Mouse (Mus musculus) gastrocnemius, postnatal 10 days (tissue): ENCODE measurements around the gene Pdcl3. TPM values are rescaled to one million over a fixed set of nuclear protein-coding genes. Genes with fewer than 3 reads are reported as not detected.

Source experiments
- DNase-seq: peaks from one replicate; pipeline ENCODE4 v3.0.0; 2021; ENCODE audit warnings: mixed read lengths
- long read RNA-seq, 2 experiments: library from polyadenylated mRNA; stranded (forward); transcript quantifications; one replicate each; pipeline ENCODE4 v2.0.0; 2021
- total RNA-seq, 2 experiments: library from RNA; stranded (reverse); gene quantifications; 2 replicates each; pipeline ENCODE4 v1.2.3; 2021

Gene Pdcl3
- total RNA-seq = 10 to 100 TPM; 88.6 to 89.5 TPM
- long read RNA-seq, experiment 1, transcript Pdcl3-201 (6 exons, 3,914 nt) = major isoform, 57 of 62 reads
- long read RNA-seq, experiment 1, partial matches to known transcripts = 1 of 62 reads
- long read RNA-seq, experiment 1, other reads (novel, unspliced or antisense) = 4 of 62 reads
- long read RNA-seq, experiment 2, transcript Pdcl3-201 (6 exons, 3,914 nt) = major isoform, 80 of 83 reads
- long read RNA-seq, experiment 2, partial matches to known transcripts = 0 of 83 reads
- long read RNA-seq, experiment 2, other reads (novel, unspliced or antisense) = 3 of 83 reads

DNA sequence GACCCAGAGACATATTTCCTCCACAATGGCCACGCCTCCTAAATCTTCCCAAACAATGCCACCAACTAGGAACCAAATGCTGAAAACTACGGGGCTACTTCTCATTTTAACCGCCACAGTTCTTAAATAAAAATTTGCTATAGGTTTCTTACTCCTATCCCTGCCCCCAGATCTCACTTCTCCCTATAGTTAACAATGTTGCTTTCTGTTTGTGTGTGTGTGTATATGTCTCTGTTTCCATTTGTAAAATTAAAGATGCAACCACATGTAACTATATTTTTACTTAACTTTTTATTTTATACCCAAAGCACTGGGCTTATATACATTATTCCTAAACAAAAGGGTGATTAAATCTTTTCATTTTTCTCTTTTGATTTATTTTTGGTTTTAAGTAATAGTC, at the start of gene Pdcl3:
Gene Pdcl3, plus strand, starts transcription at position 301 of the 400 bp plus-strand sequence.
- DNase-seq = no peak

- DNase-seq = peak; percentile 20
Measured at GRCm38 (mm10) chr1:38936780-38937179, 48.6 kb upstream of the Pdcl3 start.

DNA sequence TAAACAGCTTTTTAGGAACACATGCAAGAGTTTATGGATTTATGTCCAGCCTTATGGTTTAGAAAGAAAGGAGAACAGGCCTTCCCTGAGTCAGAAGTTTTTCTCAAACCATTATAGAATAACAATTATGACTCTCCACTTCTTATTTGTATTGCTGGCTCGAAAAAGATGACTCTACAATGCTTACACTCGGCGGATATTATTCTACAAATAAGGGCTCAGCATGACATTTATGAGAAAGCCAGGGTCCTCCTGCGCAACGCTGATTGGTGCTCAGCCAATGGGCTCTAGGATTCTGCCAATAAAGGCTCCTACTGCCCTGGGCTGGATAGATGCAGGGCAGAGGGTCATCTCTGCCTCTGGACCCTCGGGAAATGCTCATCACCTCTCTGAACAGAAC, 46.6 kb upstream of the Pdcl3 start, which contains the start of gene Nms:
Gene Nms, plus strand, starts transcription at position 301 of the 400 bp plus-strand sequence.
- DNase-seq = no peak

DNA sequence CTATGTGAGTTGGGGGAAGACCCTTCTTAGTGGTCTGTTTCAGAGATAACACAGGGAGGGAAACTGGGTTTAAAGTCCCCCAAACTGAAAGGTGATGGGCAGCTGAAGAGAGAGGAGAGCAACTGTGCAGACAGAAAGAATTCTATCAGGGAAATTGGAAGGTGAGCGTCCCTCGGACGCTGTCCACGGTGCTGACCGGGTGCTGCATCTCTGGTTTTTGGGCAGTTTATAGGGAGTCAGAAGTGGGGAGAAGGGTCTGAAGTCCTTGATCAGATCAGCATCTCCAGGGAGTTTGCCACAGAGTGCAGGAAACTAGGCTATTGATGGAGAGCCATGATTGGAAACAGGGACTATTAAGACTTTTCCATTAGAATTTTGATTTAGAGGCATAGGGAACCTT, 45.8 kb upstream of the Pdcl3 start:
- peak; percentile 22 for DNase-seq

DNA sequence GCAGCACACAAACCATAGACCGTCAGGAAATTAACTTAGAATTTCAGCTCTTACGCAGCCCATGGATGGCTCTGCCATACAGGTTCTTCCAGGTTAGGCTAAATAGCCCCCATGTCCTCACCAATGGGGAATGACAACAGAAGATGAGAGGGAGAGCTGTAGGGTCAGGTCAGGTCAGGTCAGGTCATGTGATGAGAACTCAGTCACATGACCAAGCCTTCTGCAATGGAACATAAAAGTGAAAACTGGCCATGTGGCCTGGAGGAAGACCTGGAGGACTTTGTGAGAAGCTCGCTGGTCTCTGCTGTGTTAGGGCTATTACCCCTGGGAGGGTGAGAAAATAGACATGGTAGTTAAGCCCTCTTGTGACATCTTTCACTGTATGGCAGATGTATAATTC, 29.0 kb upstream of the Pdcl3 start:
- no peak for DNase-seq

GRCm38 (mm10) chr1:38969116-38969515, 16.3 kb upstream of the Pdcl3 start:
- DNase-seq = no peak

- no peak for DNase-seq
Measured at GRCm38 (mm10) chr1:38971712-38972111, 13.7 kb upstream of the Pdcl3 start.

DNA sequence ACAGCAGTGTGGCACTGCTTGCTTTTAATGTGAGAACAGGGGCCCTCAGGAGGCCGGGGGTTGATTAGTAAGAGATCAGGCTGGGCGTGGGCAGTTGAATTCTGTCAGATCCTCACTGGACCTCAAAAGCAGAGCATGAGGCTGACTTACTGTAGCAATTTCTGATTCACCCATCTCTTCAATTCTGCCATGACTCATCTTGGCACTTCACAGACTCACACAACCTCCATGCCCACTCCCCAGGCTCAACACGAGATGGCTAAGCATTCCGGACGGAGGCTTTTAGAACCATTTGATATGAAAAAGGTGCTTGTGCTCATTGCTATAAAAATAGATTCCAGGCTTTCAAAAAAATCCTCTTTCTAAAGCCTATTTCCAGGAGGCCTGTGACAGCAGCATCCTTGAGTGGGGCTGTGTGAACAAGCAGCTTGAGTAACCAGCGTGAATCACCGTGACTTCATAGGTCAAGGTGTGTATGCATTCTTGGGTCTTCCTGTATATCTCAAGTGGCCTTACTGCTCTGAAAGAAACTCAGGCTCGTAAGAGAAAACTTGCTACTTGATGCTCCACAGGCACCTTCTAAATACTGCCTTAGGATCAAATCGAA, 12.3 kb upstream of the Pdcl3 start:
- DNase-seq = no peak

DNA sequence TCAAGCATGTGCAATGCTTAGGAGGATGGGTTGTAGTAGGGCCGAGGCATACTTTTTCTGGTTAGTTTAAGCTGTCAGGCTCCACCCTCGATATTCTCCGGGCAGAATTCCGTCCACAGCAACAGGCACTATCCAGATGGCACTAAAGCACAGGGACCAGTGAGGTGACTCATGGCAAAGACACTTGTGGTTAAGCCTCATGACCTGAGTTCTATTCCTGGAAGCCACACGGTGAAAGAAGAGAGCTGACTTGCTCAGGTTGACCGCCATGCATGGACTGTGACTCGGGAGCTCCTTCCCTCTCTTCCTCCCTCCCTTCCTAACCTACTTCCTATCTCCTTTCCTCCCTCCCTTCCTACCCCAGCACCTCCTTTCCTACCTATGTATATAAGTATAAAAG, 5.5 kb upstream of the Pdcl3 start:
- no peak for DNase-seq

GRCm38 (mm10) chr1:38983870-38984269, 1.5 kb upstream of the Pdcl3 start:
- no peak for DNase-seq

DNA sequence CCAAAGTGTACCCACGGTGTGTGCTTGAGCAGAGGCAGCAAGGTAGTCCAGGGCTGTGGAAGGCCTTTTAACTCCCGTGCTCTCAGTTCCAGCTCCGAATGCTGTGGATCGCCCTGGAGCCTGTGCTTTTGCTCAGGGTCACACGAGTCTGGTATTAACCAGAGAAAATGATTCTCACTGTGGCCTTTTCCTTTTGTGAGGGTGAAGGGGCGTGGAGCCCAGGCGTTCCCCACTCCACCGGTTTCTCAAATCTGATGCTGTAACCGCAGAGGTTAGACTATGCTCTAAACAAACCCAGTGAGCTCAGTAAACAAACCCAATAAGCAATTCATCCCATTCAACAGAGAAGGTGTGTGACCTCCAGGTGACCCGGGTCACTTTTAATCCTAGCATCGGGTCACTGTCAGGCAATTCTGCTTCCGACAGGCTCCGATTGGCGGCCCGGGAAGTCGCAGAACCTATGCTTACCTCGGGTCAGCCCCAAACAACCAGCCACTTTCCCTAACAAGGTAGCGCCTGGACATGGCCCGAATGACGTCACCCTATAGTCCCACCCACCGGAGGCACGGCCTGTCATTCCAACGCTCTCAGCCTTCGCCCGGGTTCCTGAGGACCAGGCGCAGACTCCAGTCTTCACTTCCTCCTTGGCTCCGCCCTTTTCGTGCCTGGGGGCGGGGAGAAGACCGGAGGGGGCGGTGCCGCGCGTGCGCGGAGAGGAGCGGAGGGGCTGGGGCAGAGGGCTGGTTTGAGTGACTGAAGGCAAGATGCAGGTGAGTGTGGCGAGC, 1.9 kb downstream of the Pdcl3 start:
- peak; percentile 94 for DNase-seq

GRCm38 (mm10) chr1:38987865-38988211, 2.4 kb downstream of the Pdcl3 start:
- no peak for DNase-seq

GRCm38 (mm10) chr1:38988357-38988756, 2.9 kb downstream of the Pdcl3 start:
- no peak for DNase-seq

GRCm38 (mm10) chr1:38992365-38992764, 7.0 kb downstream of the Pdcl3 start:
- peak; percentile 39 for DNase-seq

GRCm38 (mm10) chr1:39001106-39001505, 15.7 kb downstream of the Pdcl3 start:
- DNase-seq = peak; percentile 78

DNA sequence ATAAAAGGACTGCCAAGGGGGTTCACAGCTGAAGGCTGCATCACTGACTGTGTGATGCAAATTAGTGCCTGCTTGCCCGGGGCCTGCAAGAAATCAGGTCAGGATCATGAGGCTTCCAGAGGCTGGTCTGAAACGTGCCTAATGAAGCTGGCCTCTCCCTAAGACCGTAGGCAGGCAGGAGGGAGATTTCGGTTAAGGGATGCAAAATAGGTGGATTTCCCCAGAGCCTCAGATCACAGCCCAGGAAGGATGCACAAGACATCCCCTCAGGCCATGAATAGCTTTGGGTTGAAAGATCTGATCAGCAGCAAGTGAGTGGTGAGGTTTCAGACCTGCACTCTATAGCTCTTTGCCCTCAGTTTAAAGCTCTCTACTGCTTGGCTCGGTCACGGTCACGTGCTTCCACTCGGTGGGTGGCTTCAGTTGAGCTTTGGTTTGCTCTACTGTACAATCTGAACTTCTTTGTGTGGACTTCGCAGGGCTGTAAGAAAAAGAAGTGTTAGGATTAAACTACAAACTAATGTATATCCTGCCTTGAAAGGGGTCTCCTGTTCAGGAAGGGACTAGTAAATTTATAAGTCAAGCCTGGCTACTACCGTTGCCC, 20.4 kb downstream of the Pdcl3 start:
- no peak for DNase-seq

DNA sequence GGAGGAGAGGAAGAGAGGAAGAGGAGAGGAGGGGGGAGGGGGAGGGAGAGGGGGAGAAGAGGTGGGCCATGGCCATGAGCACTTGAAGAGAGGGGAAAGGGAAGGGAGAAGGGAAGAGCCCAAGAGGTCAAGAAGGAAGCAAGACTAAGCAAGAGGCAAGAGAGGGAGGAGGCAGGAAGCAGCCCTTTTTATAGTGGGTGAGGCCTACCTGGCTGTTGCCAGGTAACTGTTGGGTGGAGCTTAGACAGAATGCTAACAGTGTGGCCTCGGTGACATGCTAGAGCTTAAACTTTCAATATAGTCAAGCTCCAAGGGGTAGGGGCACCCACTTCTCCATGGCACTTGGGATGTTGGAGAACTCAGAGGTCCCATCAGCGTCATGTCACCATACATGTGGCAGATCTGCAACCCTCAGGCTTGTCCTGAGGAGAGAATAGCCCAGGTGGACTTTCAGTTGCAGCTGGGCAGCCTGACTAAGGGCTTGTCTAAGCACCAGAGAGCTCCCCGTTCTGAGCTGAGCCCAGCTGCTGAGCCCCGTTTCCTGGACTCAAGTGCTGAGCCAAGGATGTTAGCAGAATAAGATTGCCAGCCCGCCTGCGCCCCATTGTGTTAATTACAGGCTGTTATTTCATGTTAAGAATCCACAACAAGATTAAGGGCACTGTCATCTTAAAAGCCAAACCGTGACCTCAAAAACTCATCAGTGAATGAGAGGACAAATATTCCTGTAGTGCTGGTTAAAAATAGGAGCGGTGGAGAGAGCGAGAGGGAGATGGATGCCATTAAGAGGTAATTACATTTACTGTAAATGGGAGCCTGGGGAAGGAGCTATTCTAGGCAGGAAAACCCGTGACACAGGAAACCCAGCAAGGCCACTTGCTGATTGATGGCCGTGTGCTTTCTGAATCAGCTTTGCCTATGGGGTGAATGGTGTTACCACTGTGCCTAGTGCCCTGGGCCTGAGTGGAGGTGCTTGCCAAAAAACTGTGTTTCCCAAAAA, 21.7 kb downstream of the Pdcl3 start:
- DNase-seq = no peak

- peak; percentile 44 for DNase-seq
Measured at GRCm38 (mm10) chr1:39010583-39011021, 25.2 kb downstream of the Pdcl3 start.

GRCm38 (mm10) chr1:39012576-39012975, 27.2 kb downstream of the Pdcl3 start:
- no peak for DNase-seq

GRCm38 (mm10) chr1:39013843-39014242, 28.4 kb downstream of the Pdcl3 start:
- DNase-seq = no peak

- no peak for DNase-seq
Measured at GRCm38 (mm10) chr1:39015529-39015928, 30.1 kb downstream of the Pdcl3 start.

DNA sequence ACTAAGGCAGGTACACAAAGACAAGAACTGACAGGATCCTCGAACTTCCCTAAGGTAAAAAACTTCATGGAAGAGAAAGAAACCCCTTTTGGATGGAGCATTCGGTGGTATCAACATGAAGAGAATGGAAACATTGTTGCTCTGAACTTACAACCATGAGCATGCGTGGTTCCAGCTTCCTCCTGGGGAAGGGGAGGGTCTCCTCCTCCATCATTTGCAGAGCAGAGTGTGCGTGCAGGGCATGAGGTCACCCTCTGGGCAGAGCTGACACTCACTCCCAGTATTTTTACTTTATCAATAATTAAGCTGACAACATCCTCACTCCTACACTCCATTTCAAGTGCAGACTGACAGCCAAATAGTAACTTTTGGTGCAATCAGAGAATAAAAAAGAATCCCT, 32.5 kb downstream of the Pdcl3 start:
- no peak for DNase-seq
